Mouse (Mus musculus) kidney, embryonic 14.5 days (tissue): Measurements from ENCODE around the gene Myh7b. TPM values are rescaled to one million over a fixed set of nuclear protein-coding genes. Genes with fewer than 3 reads are reported as not detected.

ENCODE experiments used
- ATAC-seq: fragments of 200-750 bp; cut with Nextera tagmentation; 2 replicates; pipeline ENCODE4 v1.8.0; 2017; ENCODE audit warnings: moderate number of reproducible peaks, mild to moderate bottlenecking, moderate TSS enrichment, moderate library complexity; ENCODE audit not compliant: low FRiP score, low TSS enrichment
- H3K27ac ChIP-seq: fragments of 300-500 bp; sonication (generic); 2 replicates; pipeline ENCODE4 v1.5.1; 2014; ENCODE audit warnings: low read depth, mild to moderate bottlenecking, low read length, moderate library complexity, mixed read lengths
- H3K27me3 ChIP-seq: fragments of 300-500 bp; sonication (generic); 2 replicates; pipeline ENCODE4 v1.6.1; 2014; ENCODE audit warnings: mild to moderate bottlenecking, low read length; ENCODE audit not compliant: control insufficient read depth, insufficient read depth
- H3K36me3 ChIP-seq: fragments of 300-500 bp; sonication (generic); 2 replicates; pipeline ENCODE4 v1.6.1; 2014; ENCODE audit warnings: low read length, mixed read lengths; ENCODE audit not compliant: control insufficient read depth, insufficient read depth
- H3K4me1 ChIP-seq: fragments of 300-500 bp; sonication (generic); 2 replicates; pipeline ENCODE4 v1.6.1; 2014; ENCODE audit warnings: low read length, mixed read lengths; ENCODE audit not compliant: control insufficient read depth, insufficient read depth
- H3K4me2 ChIP-seq: fragments of 300-500 bp; sonication (generic); replicated peaks from 2 replicates; pipeline ENCODE4 v1.6.1; 2014; ENCODE audit warnings: low read depth, mild to moderate bottlenecking, low read length
- H3K4me3 ChIP-seq: fragments of 300-500 bp; sonication (generic); 2 replicates; pipeline ENCODE4 v1.5.1; 2014; ENCODE audit warnings: mild to moderate bottlenecking, low read length
- H3K9ac ChIP-seq: fragments of 300-500 bp; sonication (generic); 2 replicates; pipeline ENCODE4 v1.6.1; 2014; ENCODE audit warnings: low read depth, mild to moderate bottlenecking, low read length, moderate library complexity
- H3K9me3 ChIP-seq: fragments of 300-500 bp; sonication (generic); 2 replicates; pipeline ENCODE4 v1.6.1; 2016; ENCODE audit warnings: low read length; ENCODE audit not compliant: control insufficient read depth
- WGBS: fragments of 180-500 bp; shearing (Covaris S2); extraction: QIAGEN DNeasy Blood & Tissue Kit; methylation state at CpG from one replicate; pipeline ENCODE4 v1.1.7; 2014; 5-methylcytosine and 5-hydroxymethylcytosine counted together
- polyA plus RNA-seq: library from polyadenylated mRNA; unstranded; fragments of >200 nt; fragmentation: Nextera tagmentation; extraction: Ambion mirVana; gene quantifications from 2 replicates; pipeline ENCODE4 v1.2.1, GENCODE M21; 2014

The Myh7b gene
- polyA plus RNA-seq, 1 experiment from 2014 or later = 2.1 TPM

DNA sequence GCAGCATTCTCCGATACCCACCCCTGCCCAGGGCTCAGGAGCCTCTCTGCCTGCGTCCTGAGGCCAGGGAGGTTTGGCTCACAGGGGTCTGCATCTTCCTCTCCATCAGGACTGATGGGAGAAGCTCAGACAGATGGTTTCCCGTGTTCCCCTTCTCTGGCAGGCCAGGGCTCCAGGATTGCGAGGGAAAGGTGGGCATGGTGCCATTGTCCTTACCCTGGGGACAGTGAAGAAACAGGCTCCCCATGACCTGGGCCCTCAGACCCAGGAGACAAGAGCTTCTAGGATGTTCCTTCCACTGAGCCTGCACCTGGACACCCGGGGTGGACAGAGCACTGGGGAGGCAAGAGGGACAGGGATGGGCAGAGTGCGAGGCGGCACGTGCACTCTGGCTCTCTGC lies 23.6 kb downstream of the Myh7b start:
- 88% methylated on average over 8 of the region's 8 CpGs for WGBS
- no peak overlapping the region for H3K4me3 ChIP-seq
- no peak overlapping the region for H3K27ac ChIP-seq
- peaks cover 13% of the 10 kb centered on the region; the same call in 1 of the 2 replicates for H3K4me1 ChIP-seq
- H3K27me3 ChIP-seq = peaks cover 23% of the 10 kb centered on the region
- H3K4me2 ChIP-seq = no peak overlapping the region
- H3K9ac ChIP-seq = no peak overlapping the region
- H3K9me3 ChIP-seq = no peaks in the 10 kb centered on the region
- H3K36me3 ChIP-seq = peaks cover 63% of the 10 kb centered on the region
- ATAC-seq = no peak

DNA sequence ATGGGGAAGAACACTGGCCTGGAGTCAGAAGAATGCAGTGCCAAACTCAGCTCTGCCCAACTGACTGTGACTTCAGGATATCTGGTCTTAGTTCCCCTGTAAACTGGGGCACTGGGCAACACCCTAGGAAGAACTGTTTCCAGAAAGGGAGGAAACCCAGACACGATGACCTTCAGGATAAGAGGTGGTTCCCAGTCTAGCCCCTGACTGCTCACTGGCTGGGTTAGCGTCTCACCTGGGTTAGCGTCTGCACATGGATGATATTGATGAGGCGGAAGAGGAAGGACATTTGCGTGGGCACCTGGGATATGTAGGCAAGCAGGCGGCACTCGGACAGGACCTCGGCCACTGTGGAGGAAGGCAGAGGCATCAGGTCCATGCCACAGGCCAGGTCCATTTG lies 24.9 kb downstream of the Myh7b start:
- H3K36me3 ChIP-seq = peaks cover 77% of the 10 kb centered on the region
- peaks cover 3% of the 10 kb centered on the region; the same call in 1 of the 2 replicates for H3K4me1 ChIP-seq
- H3K9ac ChIP-seq = no peak overlapping the region
- H3K9me3 ChIP-seq = no peaks in the 10 kb centered on the region
- no peak overlapping the region for H3K4me2 ChIP-seq
- no peak overlapping the region for H3K27ac ChIP-seq
- ATAC-seq = no peak
- peaks cover 9% of the 10 kb centered on the region; the same call in 1 of the 2 replicates for H3K27me3 ChIP-seq
- H3K4me3 ChIP-seq = no peak overlapping the region
- WGBS = 94% methylated on average over 8 of the region's 8 CpGs

DNA sequence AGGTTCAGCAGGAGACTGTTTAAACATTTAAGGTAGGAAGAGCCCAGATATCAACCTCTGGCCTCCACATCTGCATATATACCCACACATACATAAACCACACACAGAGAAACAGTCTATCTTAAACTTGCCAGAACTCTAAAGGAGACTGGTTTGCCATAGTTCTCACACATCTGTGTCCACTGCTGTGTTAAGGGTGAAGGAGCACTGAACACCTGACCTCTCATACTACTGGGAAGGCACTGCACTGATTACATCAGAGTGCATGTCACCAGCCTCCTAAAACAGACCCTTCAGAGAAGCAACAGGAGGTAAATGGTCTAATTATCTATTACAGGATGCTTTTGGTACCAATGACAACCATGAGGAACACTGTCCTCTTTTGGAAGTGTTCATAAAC lies 25.9 kb downstream of the Myh7b start:
- no peaks in the 10 kb centered on the region for H3K4me1 ChIP-seq
- H3K27me3 ChIP-seq = 0 out of 2 replicates have a peak, but pooled peaks cover 4% of the 10 kb centered on the region
- H3K9me3 ChIP-seq = no peaks in the 10 kb centered on the region
- no peak overlapping the region for H3K27ac ChIP-seq
- ATAC-seq = no peak
- H3K9ac ChIP-seq = no peak overlapping the region
- no peak overlapping the region for H3K4me2 ChIP-seq
- no peak overlapping the region for H3K4me3 ChIP-seq
- H3K36me3 ChIP-seq = peaks cover 86% of the 10 kb centered on the region

DNA sequence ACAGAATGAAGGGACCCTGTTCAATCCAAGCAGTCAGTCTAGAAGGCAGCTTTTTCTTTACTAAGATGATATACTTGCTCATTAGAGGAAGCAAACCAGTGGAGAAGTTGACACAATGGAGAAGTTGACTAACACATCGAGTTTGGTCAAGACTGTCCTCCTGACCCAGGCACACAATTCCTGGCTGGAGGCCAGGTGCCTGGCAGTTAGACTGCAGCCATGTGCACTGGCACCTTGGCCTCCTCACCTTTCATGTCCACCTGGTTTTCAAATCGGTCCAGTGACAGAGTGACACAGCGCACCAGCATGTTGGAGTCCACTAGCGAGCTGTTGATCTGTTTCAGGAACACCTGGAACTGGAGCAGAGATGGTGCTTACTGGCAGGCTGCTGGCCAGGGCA lies 26.4 kb downstream of the Myh7b start:
- H3K4me1 ChIP-seq = no peaks in the 10 kb centered on the region

DNA sequence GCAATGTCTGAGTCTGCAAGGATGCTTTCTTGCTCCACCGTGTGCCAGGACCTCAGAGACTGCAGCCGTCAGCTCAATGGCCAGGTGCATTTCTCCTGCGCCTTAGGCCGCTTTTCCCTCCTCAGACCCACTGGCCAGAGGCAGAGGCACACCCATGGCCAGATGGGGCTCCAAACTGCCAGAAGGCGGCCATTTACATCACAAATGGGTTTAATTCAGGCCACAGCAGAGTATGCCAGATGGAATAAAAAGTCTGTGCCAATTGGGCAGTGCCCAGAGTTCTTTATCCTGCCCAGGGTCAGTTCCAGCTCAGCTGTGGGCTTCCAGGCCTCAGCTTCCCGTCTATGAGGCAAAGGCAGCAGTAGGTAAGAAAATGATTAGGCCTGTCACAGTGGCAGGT lies 29.6 kb downstream of the Myh7b start:
- no peak overlapping the region for H3K4me3 ChIP-seq
- no peak overlapping the region for H3K9ac ChIP-seq
- peaks cover 96% of the 10 kb centered on the region for H3K36me3 ChIP-seq
- H3K27ac ChIP-seq = no peak overlapping the region
- H3K4me2 ChIP-seq = no peak overlapping the region
- no peaks in the 10 kb centered on the region for H3K9me3 ChIP-seq
- H3K27me3 ChIP-seq = no peaks in the 10 kb centered on the region
- 89% methylated on average over 6 of the region's 6 CpGs for WGBS
- ATAC-seq = no peak
- H3K4me1 ChIP-seq = no peaks in the 10 kb centered on the region

More for the DNA sequence above, 26.4 kb downstream of the Myh7b start:
- no peak overlapping the region for H3K4me2 ChIP-seq
- peaks cover 91% of the 10 kb centered on the region for H3K36me3 ChIP-seq
- 93% methylated on average over 4 of the region's 4 CpGs for WGBS
- no peak overlapping the region for H3K9ac ChIP-seq
- no peak overlapping the region for H3K4me3 ChIP-seq
- H3K27me3 ChIP-seq = no peaks in the 10 kb centered on the region
- H3K27ac ChIP-seq = no peak overlapping the region
- H3K9me3 ChIP-seq = no peaks in the 10 kb centered on the region
- no peak for ATAC-seq

DNA sequence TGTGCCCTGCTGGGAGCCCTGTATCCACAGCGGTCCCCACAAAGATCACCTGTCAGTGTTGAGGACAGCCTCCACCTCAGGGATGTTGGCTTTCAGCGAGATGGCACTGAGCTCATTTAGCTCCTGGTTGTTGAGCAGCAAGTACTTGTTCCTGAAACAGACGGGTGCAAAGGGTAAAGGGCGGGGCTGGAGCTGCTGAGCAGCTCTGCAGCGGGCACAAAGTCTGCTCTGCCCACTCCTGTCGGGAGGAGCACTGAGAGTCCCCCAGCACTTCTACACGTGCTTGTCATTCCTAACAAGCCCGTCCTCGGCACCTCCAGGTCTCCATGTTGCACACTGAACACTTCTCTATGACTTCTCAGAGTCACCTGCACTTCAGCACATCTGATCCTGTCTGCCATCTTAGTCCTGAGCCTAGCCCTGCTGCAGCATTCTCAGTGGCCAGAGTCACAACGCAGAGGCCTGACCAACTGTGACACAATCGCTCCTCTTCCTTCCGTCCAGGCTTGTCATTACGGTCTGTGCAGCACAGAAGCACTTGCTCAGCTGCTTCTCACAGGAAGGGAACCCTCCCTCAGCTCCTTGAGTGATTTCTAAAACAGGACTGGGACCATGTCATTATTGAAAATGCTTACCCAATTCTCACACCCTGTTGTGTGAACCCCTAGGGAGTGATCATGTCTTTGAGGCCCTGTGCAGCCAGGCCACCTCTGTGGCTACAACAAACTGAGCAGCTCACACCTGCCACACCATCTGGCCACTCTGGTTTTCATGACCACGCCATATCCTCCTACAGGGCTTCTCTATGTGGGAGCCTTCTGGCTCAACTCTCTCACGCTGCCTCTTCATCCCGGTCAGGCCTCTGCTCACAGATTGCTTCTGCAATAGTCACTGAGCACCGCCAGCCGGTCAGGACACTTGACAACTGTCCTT lies 30.8 kb downstream of the Myh7b start:
- Histone ChIP-seq H3K4me3 (no peak overlapping the region), H3K4me1 (no peaks in the 10 kb centered on the region), H3K36me3 (peaks cover 92% of the 10 kb centered on the region), H3K27me3 (no peaks in the 10 kb centered on the region), H3K4me2 (no peak overlapping the region), H3K9me3 (no peaks in the 10 kb centered on the region), H3K27ac (no peak overlapping the region), H3K9ac (no peak overlapping the region)
- WGBS = 81% methylated on average over 18 of the region's 18 CpGs
- no peak for ATAC-seq

DNA sequence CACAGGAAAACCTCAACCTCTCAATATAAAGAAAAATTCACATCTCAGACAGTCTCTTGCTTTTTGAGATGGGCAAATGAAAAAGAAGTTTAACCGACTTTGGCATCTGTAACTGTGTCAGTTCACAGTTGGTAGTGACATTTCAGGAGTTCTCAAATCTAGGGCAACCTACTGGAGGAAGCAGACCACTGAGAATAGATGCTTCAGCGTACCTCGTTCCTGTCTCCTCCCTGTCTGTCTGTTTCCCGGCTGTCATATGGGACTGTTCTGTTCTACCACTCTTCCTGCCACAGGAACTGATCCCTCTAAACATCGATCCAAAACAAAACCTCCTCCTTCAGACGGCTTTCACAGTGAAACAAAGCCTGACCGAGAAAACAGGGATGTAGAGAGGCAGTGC lies 34.7 kb downstream of the Myh7b start:
- Histone ChIP-seq H3K4me1 (no peaks in the 10 kb centered on the region), H3K4me3 (no peak overlapping the region), H3K9me3 (no peaks in the 10 kb centered on the region), H3K27me3 (no peaks in the 10 kb centered on the region), H3K4me2 (no peak overlapping the region), H3K27ac (no peak overlapping the region), H3K9ac (no peak overlapping the region), H3K36me3 (peaks cover 77% of the 10 kb centered on the region)
- 87% methylated on average over 7 of the region's 7 CpGs for WGBS
- no peak for ATAC-seq

DNA sequence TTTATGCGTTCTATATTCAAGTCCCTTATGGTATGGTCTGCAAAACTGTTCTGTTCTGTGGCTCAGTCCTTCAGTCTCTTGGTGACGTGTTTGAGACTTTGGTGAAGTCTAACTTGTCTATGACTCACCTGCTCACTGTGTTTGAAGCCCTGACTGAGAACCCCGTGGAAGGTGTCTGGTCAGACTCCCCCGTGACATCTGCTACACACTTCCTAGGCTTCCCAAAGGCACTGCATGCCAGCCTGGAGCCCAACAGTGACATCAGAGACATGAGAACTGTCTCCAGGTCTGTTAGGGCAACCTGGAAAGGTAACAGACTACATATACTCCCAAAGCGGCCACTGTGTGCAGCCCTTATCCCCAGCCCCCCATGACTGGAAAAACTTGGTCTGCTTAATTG lies 41.6 kb downstream of the Myh7b start:
- no peak overlapping the region for H3K4me2 ChIP-seq
- no peak overlapping the region for H3K4me3 ChIP-seq
- peaks cover 81% of the 10 kb centered on the region for H3K36me3 ChIP-seq

DNA sequence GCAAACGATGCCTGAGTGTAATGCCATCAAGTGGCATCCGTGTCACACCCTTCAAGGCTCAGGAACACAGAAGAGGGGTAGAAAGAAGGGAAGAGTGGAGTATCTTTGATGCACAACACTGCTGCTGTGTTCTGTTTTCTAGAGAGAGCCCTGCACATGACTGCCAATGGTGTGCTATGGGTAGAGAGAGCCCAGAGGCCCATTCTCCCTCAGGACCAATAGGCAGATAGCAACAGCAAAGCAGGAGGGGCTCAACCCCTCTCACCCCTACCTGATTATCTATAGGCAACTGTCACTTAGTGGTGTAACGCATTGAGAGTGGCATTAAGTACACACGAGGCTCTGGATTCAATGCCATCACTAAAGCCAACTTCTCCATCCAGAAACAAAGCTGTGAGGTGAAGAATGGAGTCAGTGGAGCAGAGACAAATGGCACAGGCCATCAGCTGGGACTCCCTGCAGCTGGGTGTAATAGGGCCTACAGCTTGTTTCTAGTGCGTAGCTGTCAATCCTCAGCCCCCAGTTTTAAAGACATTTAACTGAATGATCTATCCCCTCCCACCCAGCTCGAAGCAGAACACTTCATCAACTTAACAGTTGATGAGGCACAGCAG lies 44.9 kb downstream of the Myh7b start:
- 83% methylated on average over 6 of the region's 6 CpGs for WGBS

More for the DNA sequence above, 41.6 kb downstream of the Myh7b start:
- no peak overlapping the region for H3K27ac ChIP-seq
- no peak for ATAC-seq
- H3K27me3 ChIP-seq = no peaks in the 10 kb centered on the region
- 94% methylated on average over 5 of the region's 5 CpGs for WGBS
- H3K4me1 ChIP-seq = no peaks in the 10 kb centered on the region
- no peak overlapping the region for H3K9ac ChIP-seq
- no peaks in the 10 kb centered on the region for H3K9me3 ChIP-seq

More for the DNA sequence above, 44.9 kb downstream of the Myh7b start:
- H3K27me3 ChIP-seq = no peaks in the 10 kb centered on the region
- H3K9ac ChIP-seq = no peak overlapping the region
- no peak overlapping the region for H3K27ac ChIP-seq
- H3K4me1 ChIP-seq = no peaks in the 10 kb centered on the region
- no peak overlapping the region for H3K4me2 ChIP-seq
- H3K9me3 ChIP-seq = no peaks in the 10 kb centered on the region
- H3K36me3 ChIP-seq = peaks cover 74% of the 10 kb centered on the region
- H3K4me3 ChIP-seq = no peak overlapping the region
- ATAC-seq = no peak
